Mouse (Mus musculus) liver, adult 2 months (tissue): ENCODE measurements at regions not wholly inside any gene's neighbourhood (a gene's known extent, or its start where the extent isn't known, plus 50 kb on each side); places are given as distances from the start of the nearest gene placed in this dataset.

ENCODE experiments used
- DNase-seq: peaks from one replicate; pipeline ENCODE4 v3.0.0-alpha.2; 2011; ENCODE audit warnings: low read depth, low spot score; ENCODE audit errors: extremely low read depth
- H3K27ac ChIP-seq: fragments of 200-500 bp; replicated peaks from 2 replicates; pipeline ENCODE4 v1.5.1; 2012; ENCODE audit warnings: low read depth, mild to moderate bottlenecking, control low read depth, inconsistent platforms, low read length; ENCODE audit not compliant: insufficient read depth
- H3K27me3 ChIP-seq: fragments of 200-500 bp; 2 replicates; pipeline ENCODE4 v1.6.1; 2012; ENCODE audit warnings: mild to moderate bottlenecking, moderate library complexity, low read length, inconsistent platforms; ENCODE audit not compliant: control insufficient read depth, insufficient read depth
- H3K36me3 ChIP-seq: fragments of 200-500 bp; 2 replicates; pipeline ENCODE4 v1.6.1; 2012; ENCODE audit warnings: low read length, inconsistent platforms; ENCODE audit not compliant: control insufficient read depth, insufficient read depth
- H3K4me1 ChIP-seq: fragments of 200-500 bp; 2 replicates; pipeline ENCODE4 v1.6.1; 2011; ENCODE audit warnings: low read length; ENCODE audit not compliant: control insufficient read depth, insufficient read depth
- H3K4me3 ChIP-seq: fragments of 200-500 bp; 2 replicates; pipeline ENCODE4 v1.5.1; 2011; ENCODE audit warnings: low read depth, mild to moderate bottlenecking, control low read depth, low read length, moderate library complexity; ENCODE audit not compliant: insufficient read depth
- H3K79me2 ChIP-seq: fragments of 200-500 bp; 2 replicates; pipeline ENCODE4 v1.6.1; 2012; ENCODE audit warnings: inconsistent platforms, mild to moderate bottlenecking, low read length, moderate library complexity; ENCODE audit not compliant: control insufficient read depth, insufficient read depth
- H3K9ac ChIP-seq: fragments of 200-500 bp; 2 replicates; pipeline ENCODE4 v1.6.1; 2012; ENCODE audit warnings: low read depth, mild to moderate bottlenecking, control low read depth, inconsistent platforms, low read length
- CTCF ChIP-seq: fragments of 200-500 bp; IDR thresholded peaks from 2 replicates; pipeline ENCODE4 v1.5.1; 2011; ENCODE audit warnings: low read depth, low read length, control low read depth
- POLR2A ChIP-seq: fragments of 200-500 bp; IDR thresholded peaks from 2 replicates; pipeline ENCODE4 v1.6.1; 2011; ENCODE audit warnings: low read length, control low read depth; ENCODE audit not compliant: insufficient read depth; ENCODE audit errors: extremely low read depth
- WGBS: fragments of 180-500 bp; shearing (Covaris S2); methylation state at CpG from one replicate; pipeline ENCODE4 v1.1.7; 2018; 5-methylcytosine and 5-hydroxymethylcytosine counted together

- TF ChIP-seq POLR2A (no peak), CTCF (no peak)
- 31% methylated on average over 12 of the region's 12 CpGs for WGBS
Observed at GRCm38 (mm10) chr9:101690402-101690861, 171.2 kb upstream of the 9630041A04Rik start.

GRCm38 (mm10) chr9:101689532-101690401 is 171.9 kb upstream of the 9630041A04Rik start:
- 21% methylated on average over 11 of the region's 11 CpGs for WGBS
- no peak overlapping the region for H3K9ac ChIP-seq
- H3K4me3 ChIP-seq, result no peak overlapping the region
- DNase-seq, result no peak
- H3K27me3 ChIP-seq, result no peaks in the 10 kb centered on the region; the same call in 1 of the 2 replicates
- H3K36me3 ChIP-seq, result no peaks in the 10 kb centered on the region
- TF ChIP-seq POLR2A, result no peak
- peak; percentile 74 for TF ChIP-seq CTCF
- H3K79me2 ChIP-seq, result no peaks in the 10 kb centered on the region
- H3K27ac ChIP-seq, result no peak overlapping the region
- no peaks in the 10 kb centered on the region for H3K4me1 ChIP-seq

More at GRCm38 (mm10) chr9:101690402-101690861, 171.2 kb upstream of the 9630041A04Rik start:
- Histone ChIP-seq H3K36me3 (no peaks in the 10 kb centered on the region), H3K79me2 (no peaks in the 10 kb centered on the region), H3K4me3 (no peak overlapping the region), H3K27me3 (no peaks in the 10 kb centered on the region; the same call in 1 of the 2 replicates), H3K9ac (no peak overlapping the region), H3K27ac (no peak overlapping the region), H3K4me1 (no peaks in the 10 kb centered on the region)
- no peak for DNase-seq

GRCm38 (mm10) chr9:101687226-101687625 is 174.4 kb upstream of the 9630041A04Rik start:
- Histone ChIP-seq H3K79me2 (no peaks in the 10 kb centered on the region), H3K4me1 (no peaks in the 10 kb centered on the region), H3K27ac (no peak overlapping the region), H3K9ac (no peak overlapping the region), H3K36me3 (no peaks in the 10 kb centered on the region), H3K27me3 (no peaks in the 10 kb centered on the region; the same call in 1 of the 2 replicates), H3K4me3 (no peak overlapping the region)
- WGBS, result 84% methylated on average over 6 of the region's 6 CpGs
- TF ChIP-seq POLR2A, result no peak
- no peak for TF ChIP-seq CTCF
- no peak for DNase-seq

DNA sequence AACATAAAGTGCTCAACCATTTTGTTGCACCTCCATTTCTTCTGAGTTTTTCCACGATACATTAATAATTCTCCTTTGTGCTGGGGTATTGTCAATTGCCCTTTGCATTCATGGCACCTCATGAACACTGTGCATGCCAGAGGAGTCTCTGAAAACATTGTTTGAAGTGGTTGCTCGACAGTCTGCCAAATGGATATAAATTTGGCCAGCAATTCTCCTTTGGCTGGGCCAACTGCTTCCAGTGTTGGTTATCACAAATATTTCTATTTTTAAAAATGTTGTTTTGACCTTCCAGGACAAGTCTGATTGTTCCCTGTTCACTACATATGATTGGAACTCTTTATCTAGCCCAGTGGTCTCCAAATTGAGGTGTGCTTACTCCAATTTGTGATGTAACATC is 184.1 kb upstream of the 9630041A04Rik start:
- Histone ChIP-seq H3K9ac (no peak overlapping the region), H3K36me3 (no peaks in the 10 kb centered on the region), H3K79me2 (no peaks in the 10 kb centered on the region), H3K4me3 (no peak overlapping the region), H3K4me1 (no peaks in the 10 kb centered on the region), H3K27me3 (no peaks in the 10 kb centered on the region), H3K27ac (no peak overlapping the region)
- WGBS, result 79% methylated on average over 2 of the region's 2 CpGs
- TF ChIP-seq CTCF, result no peak
- no peak for TF ChIP-seq POLR2A
- DNase-seq, result no peak

- no peak for TF ChIP-seq CTCF
- TF ChIP-seq POLR2A, result no peak
- Histone ChIP-seq H3K27ac (no peak overlapping the region), H3K36me3 (no peaks in the 10 kb centered on the region), H3K9ac (no peak overlapping the region), H3K27me3 (no peaks in the 10 kb centered on the region), H3K4me1 (no peaks in the 10 kb centered on the region), H3K4me3 (no peak overlapping the region), H3K79me2 (no peaks in the 10 kb centered on the region)
- no peak for DNase-seq
- WGBS, result 89% methylated on average over 1 of the region's 1 CpGs
Observed at GRCm38 (mm10) chr9:101670111-101670510, 191.5 kb upstream of the 9630041A04Rik start.

DNA sequence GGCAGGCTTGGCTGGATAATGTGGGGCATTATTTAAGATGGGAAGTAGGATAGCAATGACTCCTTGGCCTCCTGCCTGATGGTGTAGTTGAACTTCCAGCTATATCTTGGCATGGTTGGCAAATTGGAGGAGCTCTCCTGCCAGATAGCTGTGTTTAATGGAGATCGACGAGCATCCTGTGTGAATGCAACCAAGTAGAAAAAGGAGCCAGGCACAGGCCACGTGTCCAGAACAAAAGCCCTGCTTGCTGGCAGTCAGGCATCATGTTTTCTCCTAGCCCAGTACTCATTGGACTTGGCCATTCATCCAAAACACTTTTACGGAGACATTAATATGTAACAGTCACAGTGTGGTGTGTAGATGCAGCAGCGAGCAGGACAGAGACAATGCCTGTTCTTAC is 211.8 kb upstream of the 9630041A04Rik start:
- Histone ChIP-seq H3K27ac (no peak overlapping the region), H3K36me3 (no peaks in the 10 kb centered on the region), H3K4me1 (no peaks in the 10 kb centered on the region), H3K79me2 (no peaks in the 10 kb centered on the region), H3K4me3 (no peak overlapping the region), H3K27me3 (no peaks in the 10 kb centered on the region), H3K9ac (no peak overlapping the region)
- TF ChIP-seq CTCF (no peak), POLR2A (no peak)
- whole genome bisulfite sequencing, result 79% methylated on average over 5 of the region's 5 CpGs
- no peak for DNase-seq
